Mouse (Mus musculus) neural tube, embryonic 10.5 days (tissue): ENCODE measurements around the gene Nipsnap3b.
A peak's percentile ranks its signal among the peaks of the same experiment; 100 is the strongest.

Experiments used
- DNase-seq: peaks from one replicate; pipeline ENCODE4 v3.0.0-alpha.2; 2017; ENCODE audit warnings: low spot score; ENCODE audit errors: extremely low spot score

Nipsnap3b gene

GRCm38 (mm10) chr4:53011732-53012361 is at the start of gene Nipsnap3b:
TSS of gene Nipsnap3b (plus strand) at chr4:53011880.
- DNase-seq: peak; percentile 96

GRCm38 (mm10) chr4:52964247-52964646 is 47.4 kb upstream of the Nipsnap3b start, which contains the start of gene Olfr270:
TSS of gene Olfr270 (plus strand) at chr4:52964547.
- no peak for DNase-seq

GRCm38 (mm10) chr4:52985216-52985615 is 26.5 kb upstream of the Nipsnap3b start:
- no peak for DNase-seq

GRCm38 (mm10) chr4:52986266-52986665 is 25.4 kb upstream of the Nipsnap3b start:
- DNase-seq: no peak

GRCm38 (mm10) chr4:52989248-52989647 is 22.4 kb upstream of the Nipsnap3b start, which contains the start of gene Nipsnap3a:
TSS of gene Nipsnap3a (plus strand) at chr4:52989272.
- peak; percentile 30 for DNase-seq

GRCm38 (mm10) chr4:52999449-52999848 is 12.2 kb upstream of the Nipsnap3b start:
- no peak for DNase-seq

GRCm38 (mm10) chr4:53000154-53000553 is 11.5 kb upstream of the Nipsnap3b start:
- no peak for DNase-seq

GRCm38 (mm10) chr4:53009183-53009582 is 2.5 kb upstream of the Nipsnap3b start:
- DNase-seq: no peak

- DNase-seq: no peak
Measured at GRCm38 (mm10) chr4:53009871-53010270, 1.8 kb upstream of the Nipsnap3b start.

GRCm38 (mm10) chr4:53014421-53014820 is 2.7 kb downstream of the Nipsnap3b start:
- no peak for DNase-seq

GRCm38 (mm10) chr4:53015024-53015423 is 3.3 kb downstream of the Nipsnap3b start:
- DNase-seq: no peak

GRCm38 (mm10) chr4:53018392-53018791 is 6.7 kb downstream of the Nipsnap3b start:
- no peak for DNase-seq

GRCm38 (mm10) chr4:53023189-53023925 is 11.7 kb downstream of the Nipsnap3b start:
- DNase-seq: no peak

- no peak for DNase-seq
Measured at GRCm38 (mm10) chr4:53024397-53024796, 12.7 kb downstream of the Nipsnap3b start.

GRCm38 (mm10) chr4:53027811-53028210 is 16.1 kb downstream of the Nipsnap3b start:
- DNase-seq: no peak

- DNase-seq: peak; percentile 27
Measured at GRCm38 (mm10) chr4:53030326-53030948, 18.8 kb downstream of the Nipsnap3b start.

GRCm38 (mm10) chr4:53043819-53044218 is 32.1 kb downstream of the Nipsnap3b start:
- no peak for DNase-seq

- DNase-seq: no peak
Measured at GRCm38 (mm10) chr4:53045807-53046206, 34.1 kb downstream of the Nipsnap3b start.

- no peak for DNase-seq
Measured at GRCm38 (mm10) chr4:53046238-53047022, 34.8 kb downstream of the Nipsnap3b start.

- no peak for DNase-seq
Measured at GRCm38 (mm10) chr4:53062301-53063008, 50.8 kb downstream of the Nipsnap3b start.
